Mouse (Mus musculus) cerebellum, adult 2 months (tissue): ENCODE data around the gene Wdr20rt. TPM values are rescaled to one million over a fixed set of nuclear protein-coding genes. Genes with fewer than 3 reads are reported as not detected.
"Not testable (repeated sequence)": the region's sequence is repeated elsewhere in the genome, so short reads cannot be mapped to it uniquely, and the experiment has no call there.

Experiments used
- DNase-seq, 2 experiments: peaks; one replicate each; pipeline ENCODE4 v3.0.0; 2021
- H3K27ac ChIP-seq: fragments of 200-500 bp; 2 replicates; pipeline ENCODE4 v1.5.1; 2012; ENCODE audit warnings: low read length, control low read depth, inconsistent platforms; ENCODE audit not compliant: insufficient read depth
- H3K27me3 ChIP-seq: fragments of 200-500 bp; 2 replicates; pipeline ENCODE4 v1.6.1; 2012; ENCODE audit warnings: inconsistent platforms, mild to moderate bottlenecking, low read length, moderate library complexity; ENCODE audit not compliant: control insufficient read depth, insufficient read depth
- H3K4me1 ChIP-seq: fragments of 200-500 bp; 2 replicates; pipeline ENCODE4 v1.6.1; 2011; ENCODE audit warnings: low read length; ENCODE audit not compliant: control insufficient read depth, insufficient read depth
- H3K4me3 ChIP-seq: fragments of 200-500 bp; replicated peaks from 2 replicates; pipeline ENCODE3; 2011; ENCODE audit warnings: mild to moderate bottlenecking, low read depth, low read length, control low read depth; ENCODE audit not compliant: insufficient read depth
- CTCF ChIP-seq: fragments of 200-500 bp; IDR thresholded peaks from 2 replicates; pipeline ENCODE4 v1.5.1; 2011; ENCODE audit warnings: low read depth, mild to moderate bottlenecking, control low read depth, low read length, moderate library complexity, borderline replicate concordance; ENCODE audit not compliant: insufficient read depth
- POLR2A ChIP-seq: fragments of 200-500 bp; IDR thresholded peaks from 2 replicates; pipeline ENCODE4 v1.6.1; 2011; ENCODE audit warnings: low read length, control low read depth, borderline replicate concordance; ENCODE audit not compliant: insufficient read depth
- WGBS: fragments of 180-500 bp; shearing (Covaris S2); methylation state at CpG from one replicate; pipeline ENCODE4 v1.1.7; 2018; 5-methylcytosine and 5-hydroxymethylcytosine counted together
- polyA plus RNA-seq: library from polyadenylated mRNA; depleted of rRNA; stranded (reverse); fragments of >200 nt; gene quantifications from 2 replicates; pipeline ENCODE4 v1.2.3, GENCODE M21; 2012

Gene Wdr20rt
- polyA plus RNA-seq, 1 experiment = not detected

GRCm38 (mm10) chr12:65229041-65229440, 3.7 kb downstream of the Wdr20rt start:
- no peak for DNase-seq
- no peak overlapping the region for H3K27ac ChIP-seq
- no peak overlapping the region for H3K4me3 ChIP-seq
- no peaks in the 10 kb centered on the region for H3K4me1 ChIP-seq
- no peaks in the 10 kb centered on the region for H3K27me3 ChIP-seq
- TF ChIP-seq CTCF = no peak
- no peak for TF ChIP-seq POLR2A

- not testable (repeated sequence) for H3K27me3 ChIP-seq, H3K4me1 ChIP-seq, H3K4me3 ChIP-seq, DNase-seq, H3K27ac ChIP-seq
- WGBS = 91% methylated on average over 2 of the region's 2 CpGs
These were observed 7.5 kb downstream of the Wdr20rt start for GRCm38 (mm10) chr12:65232801-65233200.

- TF ChIP-seq POLR2A (no peak), CTCF (no peak)
- no peak overlapping the region for H3K27ac ChIP-seq
- DNase-seq = no peak
- 92% methylated on average over 10 of the region's 10 CpGs for WGBS
- H3K4me3 ChIP-seq = no peak overlapping the region
- no peaks in the 10 kb centered on the region for H3K4me1 ChIP-seq
- no peaks in the 10 kb centered on the region for H3K27me3 ChIP-seq
These were observed 24.9 kb downstream of the Wdr20rt start for GRCm38 (mm10) chr12:65250116-65250738.

GRCm38 (mm10) chr12:65256887-65257286, 31.6 kb downstream of the Wdr20rt start:
- DNase-seq = no peak
- Histone ChIP-seq H3K4me1 (no peaks in the 10 kb centered on the region), H3K4me3 (no peak overlapping the region), H3K27me3 (no peaks in the 10 kb centered on the region), H3K27ac (no peak overlapping the region)
- TF ChIP-seq POLR2A (no peak), CTCF (no peak)

- H3K4me3 ChIP-seq = no peak overlapping the region
- no peak for DNase-seq
- H3K27ac ChIP-seq = no peak overlapping the region
- no peaks in the 10 kb centered on the region for H3K27me3 ChIP-seq
- 40% methylated on average over 19 of the region's 19 CpGs for WGBS
- no peaks in the 10 kb centered on the region for H3K4me1 ChIP-seq
- TF ChIP-seq CTCF (no peak), POLR2A (no peak)
These were observed 33.2 kb downstream of the Wdr20rt start for GRCm38 (mm10) chr12:65258212-65259138.

GRCm38 (mm10) chr12:65259139-65260111, 34.1 kb downstream of the Wdr20rt start:
- Histone ChIP-seq H3K27ac (no peak overlapping the region), H3K27me3 (no peaks in the 10 kb centered on the region), H3K4me1 (no peaks in the 10 kb centered on the region), H3K4me3 (no peak overlapping the region)
- no peak for DNase-seq
- no peak for TF ChIP-seq CTCF
- TF ChIP-seq POLR2A = no peak
- 51% methylated on average over 13 of the region's 13 CpGs for WGBS

GRCm38 (mm10) chr12:65268311-65268984, 43.1 kb downstream of the Wdr20rt start:
- H3K4me3 ChIP-seq = no peak overlapping the region
- WGBS = 60% methylated on average over 5 of the region's 5 CpGs
- DNase-seq = no peak
- H3K4me1 ChIP-seq = no peaks in the 10 kb centered on the region
- TF ChIP-seq CTCF = no peak
- no peaks in the 10 kb centered on the region for H3K27me3 ChIP-seq
- H3K27ac ChIP-seq = no peak overlapping the region
